Mouse (Mus musculus) lung, postnatal 14 days (tissue): ENCODE results near the gene Cfdp1.

Experiments
- DNase-seq: peaks from one replicate; pipeline ENCODE4 v3.0.0; 2021

The Cfdp1 gene

GRCm38 (mm10) chr8:111853861-111854501, at the start of gene Cfdp1:
Gene Cfdp1 (minus strand): TSS chr8:111854291.
- peak; percentile 96 for DNase-seq

GRCm38 (mm10) chr8:111902080-111902479, 48.0 kb upstream of the Cfdp1 start:
- no peak for DNase-seq

GRCm38 (mm10) chr8:111898586-111898985, 44.5 kb upstream of the Cfdp1 start:
- DNase-seq: no peak

GRCm38 (mm10) chr8:111894955-111895354, 40.9 kb upstream of the Cfdp1 start:
- DNase-seq: no peak

- DNase-seq: no peak
Observed at GRCm38 (mm10) chr8:111892615-111893014, 38.5 kb upstream of the Cfdp1 start.

GRCm38 (mm10) chr8:111891983-111892382, 37.9 kb upstream of the Cfdp1 start:
- DNase-seq: no peak

- DNase-seq: no peak
Observed at GRCm38 (mm10) chr8:111890911-111891303, 36.8 kb upstream of the Cfdp1 start.

GRCm38 (mm10) chr8:111889931-111890910, 36.1 kb upstream of the Cfdp1 start:
- DNase-seq: no peak

GRCm38 (mm10) chr8:111888091-111888650, 34.1 kb upstream of the Cfdp1 start:
- no peak for DNase-seq

- no peak for DNase-seq
Observed at GRCm38 (mm10) chr8:111887479-111887878, 33.4 kb upstream of the Cfdp1 start.

GRCm38 (mm10) chr8:111883615-111884014, 29.5 kb upstream of the Cfdp1 start:
- DNase-seq: no peak

- peak; percentile 71 for DNase-seq
Observed at GRCm38 (mm10) chr8:111881591-111881990, 27.5 kb upstream of the Cfdp1 start.

GRCm38 (mm10) chr8:111877711-111878110, 23.6 kb upstream of the Cfdp1 start:
- DNase-seq: no peak

GRCm38 (mm10) chr8:111876355-111876948, 22.4 kb upstream of the Cfdp1 start, which contains the start of gene Tmem170:
Gene Tmem170 (minus strand): TSS chr8:111876750.
- peak; percentile 99 for DNase-seq

- DNase-seq: no peak
Observed at GRCm38 (mm10) chr8:111875758-111876157, 21.7 kb upstream of the Cfdp1 start.

GRCm38 (mm10) chr8:111871278-111871677, 17.2 kb upstream of the Cfdp1 start:
- no peak for DNase-seq

- DNase-seq: no peak
Observed at GRCm38 (mm10) chr8:111870379-111870778, 16.3 kb upstream of the Cfdp1 start.

GRCm38 (mm10) chr8:111868664-111869063, 14.6 kb upstream of the Cfdp1 start:
- no peak for DNase-seq

- peak; percentile 27 for DNase-seq
Observed at GRCm38 (mm10) chr8:111865857-111866256, 11.8 kb upstream of the Cfdp1 start.

GRCm38 (mm10) chr8:111865130-111865852, 11.2 kb upstream of the Cfdp1 start:
- no peak for DNase-seq

- DNase-seq: no peak
Observed at GRCm38 (mm10) chr8:111864648-111865047, 10.6 kb upstream of the Cfdp1 start.

- no peak for DNase-seq
Observed at GRCm38 (mm10) chr8:111863280-111863679, 9.2 kb upstream of the Cfdp1 start.
